Mouse (Mus musculus) bone marrow, adult 2 months (tissue): ENCODE results near the gene Uhrf1bp1. TPM values are rescaled to one million over a fixed set of nuclear protein-coding genes. Genes with fewer than 3 reads are reported as not detected.
"Not testable (repeated sequence)": the region's sequence is repeated elsewhere in the genome, so short reads cannot be mapped to it uniquely, and the experiment has no call there.

ENCODE experiments used
- H3K27ac ChIP-seq: fragments of 200-500 bp; 2 replicates; pipeline ENCODE4 v1.5.1; 2012; ENCODE audit warnings: low read depth, mild to moderate bottlenecking, control low read depth, inconsistent platforms, low read length; ENCODE audit not compliant: control insufficient read depth, poor library complexity, insufficient read depth
- H3K4me1 ChIP-seq: fragments of 200-500 bp; 2 replicates; pipeline ENCODE4 v1.6.1; 2011; ENCODE audit warnings: low read length; ENCODE audit not compliant: control insufficient read depth, insufficient read depth
- H3K4me3 ChIP-seq: fragments of 200-500 bp; replicated peaks from 2 replicates; pipeline ENCODE3; 2011; ENCODE audit warnings: mild to moderate bottlenecking, low read depth, low read length, control low read depth; ENCODE audit not compliant: control insufficient read depth
- CTCF ChIP-seq: fragments of 200-500 bp; IDR thresholded peaks from 2 replicates; pipeline ENCODE4 v1.5.1; 2011; ENCODE audit warnings: low read length, control low read depth; ENCODE audit not compliant: control insufficient read depth, insufficient read depth
- POLR2A ChIP-seq: fragments of 200-500 bp; IDR thresholded peaks from 2 replicates; pipeline ENCODE4 v1.6.1; 2011; ENCODE audit warnings: low read depth, mild to moderate bottlenecking, control low read depth, low read length, borderline replicate concordance; ENCODE audit not compliant: control insufficient read depth
- WGBS: fragments of 180-500 bp; shearing (Covaris S2); methylation state at CpG from one replicate; pipeline ENCODE4 v1.1.7; 2018; 5-methylcytosine and 5-hydroxymethylcytosine counted together
- polyA plus RNA-seq: library from polyadenylated mRNA; stranded (reverse); fragments of >200 nt; gene quantifications from 2 replicates; pipeline ENCODE4 v1.2.4, GENCODE M21; 2011; ENCODE audit warnings: low replicate concordance; ENCODE audit not compliant: missing spikeins, insufficient read depth, insufficient read length

The Uhrf1bp1 gene
- polyA plus RNA-seq, 1 experiment: 7.9 TPM

- H3K4me3 ChIP-seq: peak overlapping the region; percentile 57
- TF ChIP-seq POLR2A (no peak), CTCF (no peak)
- 2% methylated on average over 9 of the region's 9 CpGs for WGBS
- H3K4me1 ChIP-seq: peaks cover 2% of the 10 kb centered on the region; the same call in 1 of the 2 replicates
- peak overlapping the region; percentile 85 for H3K27ac ChIP-seq
These were observed 29.3 kb upstream of the Uhrf1bp1 start for GRCm38 (mm10) chr17:27826908-27827383.

GRCm38 (mm10) chr17:27827511-27827910, 28.7 kb upstream of the Uhrf1bp1 start:
- 60% methylated on average over 6 of the region's 6 CpGs for WGBS
- Histone ChIP-seq H3K4me3 (no peak overlapping the region), H3K27ac (no peak overlapping the region), H3K4me1 (peaks cover 2% of the 10 kb centered on the region; the same call in 1 of the 2 replicates)
- no peak for TF ChIP-seq POLR2A
- no peak for TF ChIP-seq CTCF

GRCm38 (mm10) chr17:27830411-27830810, 25.8 kb upstream of the Uhrf1bp1 start:
- WGBS: 50% methylated on average over 7 of the region's 7 CpGs
- Histone ChIP-seq H3K4me1 (peaks cover 2% of the 10 kb centered on the region; the same call in 1 of the 2 replicates), H3K27ac (no peak overlapping the region), H3K4me3 (no peak overlapping the region)
- TF ChIP-seq POLR2A: no peak
- peak; percentile 35; the same call in 1 of the 2 replicates for TF ChIP-seq CTCF

- not testable (repeated sequence) for H3K4me1 ChIP-seq, H3K4me3 ChIP-seq, H3K27ac ChIP-seq
- 83% methylated on average over 4 of the region's 4 CpGs for WGBS
These were observed 18.4 kb upstream of the Uhrf1bp1 start, which contains the start of gene Snrpc for GRCm38 (mm10) chr17:27837850-27838249. TSS of gene Snrpc (plus strand) at chr17:27838150.

GRCm38 (mm10) chr17:27839469-27840252, 16.6 kb upstream of the Uhrf1bp1 start:
- peak overlapping the region; percentile 91 for H3K4me3 ChIP-seq
- WGBS: under 1% methylated on average over 35 of the region's 35 CpGs
- peak overlapping the region; percentile 39; the same call in 1 of the 2 replicates for H3K27ac ChIP-seq
- TF ChIP-seq POLR2A: peak; percentile 85; the same call in 1 of the 2 replicates
- TF ChIP-seq CTCF: no peak; the same call in 1 of the 2 replicates
- H3K4me1 ChIP-seq: no peaks in the 10 kb centered on the region

GRCm38 (mm10) chr17:27848351-27848750, 7.9 kb upstream of the Uhrf1bp1 start:
- WGBS: 89% methylated on average over 1 of the region's 1 CpGs

GRCm38 (mm10) chr17:27851076-27851475, 5.2 kb upstream of the Uhrf1bp1 start:
- 14% methylated on average over 3 of the region's 3 CpGs for WGBS
- Histone ChIP-seq H3K27ac (no peak overlapping the region), H3K4me1 (no peaks in the 10 kb centered on the region), H3K4me3 (no peak overlapping the region)
- TF ChIP-seq CTCF (no peak), POLR2A (no peak)

More at GRCm38 (mm10) chr17:27848351-27848750, 7.9 kb upstream of the Uhrf1bp1 start:
- TF ChIP-seq CTCF (no peak), POLR2A (no peak)
- H3K4me1 ChIP-seq: no peaks in the 10 kb centered on the region
- H3K27ac ChIP-seq: no peak overlapping the region
- no peak overlapping the region for H3K4me3 ChIP-seq

GRCm38 (mm10) chr17:27856798-27857648, 782 bp downstream of the Uhrf1bp1 start:
- peak overlapping the region; percentile 80 for H3K27ac ChIP-seq
- peaks cover 4% of the 10 kb centered on the region for H3K4me1 ChIP-seq
- H3K4me3 ChIP-seq: peak overlapping the region; percentile 92
- TF ChIP-seq CTCF: no peak
- 1% methylated on average over 52 of the region's 52 CpGs for WGBS
